In genomic region chr11:117183841-117184240, GRCm38 (mm10) we compare ENCODE assay signal across 22 mouse cellular contexts. TPM values are rescaled to one million over a fixed set of nuclear protein-coding genes. Genes with fewer than 3 reads are reported as not detected.
A peak's percentile ranks its signal among the peaks of the same experiment; 100 is the strongest.
DNase-seq lines count a peak whose midpoint lies in the region; ATAC-seq and TF ChIP-seq lines count a peak whose summit lies in the region.
"Had no signal": no experiment of that assay in that cellular context is flagged by ENCODE, and none has a peak within 500 bp of the region (broad histone marks: within the 10 kb centered on the region; RNA-seq: fewer than 3 reads in every experiment).

No protein-coding gene starts in this region.

- no peak for DNase-seq in heart, adult 2 months
- no peak for DNase-seq in heart, adult 8-10 months (ENCODE audit: low spot score)
- DNase-seq in kidney, postnatal 0 days (ENCODE audit: low spot score) = no peak
- no peak for DNase-seq in kidney, adult 11 months
- DNase-seq in ZHBTc4 (ENCODE audit: low read depth, low spot score) (peak; percentile 60), liver (no peak)
- no peak for DNase-seq in urinary bladder, postnatal 36 days (ENCODE audit: low spot score in 2 of 2)
- DNase-seq: adrenal gland, postnatal 14 days; cerebellum, adult 18-20 months; cerebellum, postnatal 36 days; lung, adult 2 months; thymus, postnatal 25 days had no signal

- TF ChIP-seq EP300 in heart, adult 2 months (IDR thresholded peaks at IDR 0.05; ENCODE audit: insufficient read depth, low read depth, low read length) = no peak

- no peak for ATAC-seq in kidney, postnatal 0 days (replicated peaks; ENCODE audit: low FRiP score, low read depth)
- ATAC-seq: forebrain, embryonic 13.5 days; intestine, embryonic 15.5 days; liver, embryonic 12.5 days; Patski had no signal

- no peak for TF ChIP-seq POLR2A in heart, adult 2 months (IDR thresholded peaks at IDR 0.05; ENCODE audit: insufficient read depth, low read depth, low read length)

- no peak overlapping the region for H3K9ac ChIP-seq in heart, adult 2 months (ENCODE audit: low read depth, low read length)
- no peak overlapping the region for H3K9ac ChIP-seq in kidney, postnatal 0 days (ENCODE audit: low read depth, low read length)
- H3K9ac ChIP-seq: forebrain, embryonic 13.5 days; heart, embryonic 12.5 days; hindbrain, embryonic 14.5 days; intestine, embryonic 15.5 days; liver, embryonic 12.5 days; midbrain, embryonic 12.5 days had no signal

- WGBS in heart, adult 2 months = 89% methylated on average over 5 of the region's 5 CpGs
- WGBS in kidney, postnatal 0 days = 74% methylated on average over 5 of the region's 5 CpGs

- H3K27ac ChIP-seq in heart, adult 2 months = no peak overlapping the region
- no peak overlapping the region for H3K27ac ChIP-seq in kidney, postnatal 0 days
- H3K27ac ChIP-seq: forebrain, embryonic 13.5 days; hindbrain, embryonic 14.5 days; liver, embryonic 12.5 days; midbrain, embryonic 12.5 days had no signal

- H3K9me3 ChIP-seq in kidney, postnatal 0 days (replicated peaks; ENCODE audit: low read length) = no peaks in the 10 kb centered on the region; the same call in 1 of the 2 replicates
- peaks cover 30% of the 10 kb centered on the region for H3K9me3 ChIP-seq in E14TG2a.4 (ENCODE audit: low read length)

- intact Hi-C loops in heart, adult 2 months (cut with DNase I) = no loop called here

- H3K27me3 ChIP-seq in heart, adult 2 months (ENCODE audit: control insufficient read depth, insufficient read depth, low read length) = no peaks in the 10 kb centered on the region
- no peaks in the 10 kb centered on the region for H3K27me3 ChIP-seq in kidney, postnatal 0 days (ENCODE audit: insufficient read depth, low read length)
- H3K27me3 ChIP-seq in E14TG2a.4 (ENCODE audit: insufficient read depth, low read length) = peaks cover 2% of the 10 kb centered on the region; the same call in 1 of the 2 replicates
- H3K27me3 ChIP-seq: forebrain, embryonic 13.5 days; heart, embryonic 12.5 days; intestine, embryonic 15.5 days; midbrain, embryonic 12.5 days; Patski had no signal

- H3K4me3 ChIP-seq in heart, adult 2 months = no peak overlapping the region
- no peak overlapping the region for H3K4me3 ChIP-seq in kidney, postnatal 0 days (replicated peaks; ENCODE audit: low read depth, low read length)
- no peak overlapping the region for H3K4me3 ChIP-seq in E14TG2a.4 (replicated peaks; ENCODE audit: low read length)
- H3K4me3 ChIP-seq: erythroblast, embryonic 14.5 days; forebrain, embryonic 13.5 days; heart, embryonic 12.5 days; intestine, embryonic 15.5 days; liver, embryonic 12.5 days; midbrain, embryonic 12.5 days; myocyte had no signal

- TF ChIP-seq CTCF in heart, adult 2 months (IDR thresholded peaks at IDR 0.05) = peak; percentile 10; the same call in 1 of the 2 replicates
- TF ChIP-seq CTCF in kidney, postnatal 0 days (IDR thresholded peaks at IDR 0.05; ENCODE audit: low read depth) = peak; percentile 42; the same call in 1 of the 2 replicates
- peak; percentile 43 for TF ChIP-seq CTCF in E14TG2a.4 (conservative IDR thresholded peaks at IDR 0.05; ENCODE audit: low read length)

- H3K4me2 ChIP-seq in kidney, postnatal 0 days (ENCODE audit: low read length) = no peak overlapping the region
- H3K4me2 ChIP-seq: forebrain, embryonic 13.5 days; heart, embryonic 12.5 days; hindbrain, embryonic 14.5 days; intestine, embryonic 15.5 days; liver, embryonic 12.5 days; midbrain, embryonic 12.5 days had no signal

- no peaks in the 10 kb centered on the region for H3K4me1 ChIP-seq in heart, adult 2 months (ENCODE audit: control insufficient read depth, insufficient read depth, low read length)
- peaks cover 8% of the 10 kb centered on the region; the same call in 1 of the 2 replicates for H3K4me1 ChIP-seq in kidney, postnatal 0 days (replicated peaks; ENCODE audit: insufficient read depth, low read length)
- peaks cover 12% of the 10 kb centered on the region for H3K4me1 ChIP-seq in E14TG2a.4 (replicated peaks; ENCODE audit: low read depth, low read length)
- H3K4me1 ChIP-seq: forebrain, embryonic 13.5 days; heart, embryonic 12.5 days; liver, embryonic 12.5 days had no signal

- no peaks in the 10 kb centered on the region for H3K36me3 ChIP-seq in heart, adult 2 months (ENCODE audit: control insufficient read depth, insufficient read depth, low read length)
- H3K36me3 ChIP-seq in kidney, postnatal 0 days (ENCODE audit: insufficient read depth, low read length) = no peaks in the 10 kb centered on the region
- no peaks in the 10 kb centered on the region for H3K36me3 ChIP-seq in E14TG2a.4 (ENCODE audit: insufficient read depth, low read length)
- H3K36me3 ChIP-seq: heart, embryonic 12.5 days; intestine, embryonic 15.5 days; liver, embryonic 12.5 days; midbrain, embryonic 12.5 days had no signal

- no peaks in the 10 kb centered on the region for H3K79me2 ChIP-seq in heart, adult 2 months (replicated peaks; ENCODE audit: control insufficient read depth, insufficient read depth, low read length)

RNA-seq across cellular contexts. Expression of gene Sept9, which starts 15.6 kb away (rescaled TPM):
- 10 to 100 TPM; 28.2 to 31.9 TPM for total RNA-seq in heart, adult 2 months (2021)
- 15.9 and 17.4 TPM in 2 replicates for polyA plus RNA-seq in heart, adult 2 months (2012; rRNA removed)
- total RNA-seq in heart, adult 8-10 months (2022) = 10 to 100 TPM; 26.5 to 38.8 (median 31.0) TPM
- polyA plus RNA-seq in kidney, postnatal 0 days (2015; fragmentation: Nextera tagmentation; extraction: Ambion mirVana) = 71.2 and 78.6 TPM in 2 replicates
